Mouse (Mus musculus): ENCODE measurements around the gene Apba2.

DNA sequence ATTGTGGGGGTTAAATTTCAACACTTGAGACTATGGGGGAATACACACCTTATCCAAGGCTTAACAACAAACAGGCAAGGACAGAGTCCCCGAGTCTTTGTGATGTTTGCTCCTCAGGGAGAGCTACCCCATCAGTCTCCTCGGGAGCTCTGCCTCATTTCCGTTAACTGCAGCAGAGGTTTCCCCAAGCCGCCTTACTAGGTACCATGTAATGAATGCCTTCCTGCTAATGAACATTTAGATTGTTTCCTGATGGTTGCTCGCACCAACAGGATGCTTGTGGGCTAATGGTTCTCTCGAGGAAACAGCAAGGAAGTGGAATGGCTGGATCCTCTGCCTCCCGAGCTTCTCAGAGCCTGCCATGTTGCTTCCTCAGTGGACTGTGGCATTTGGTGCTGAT lies 155.3 kb downstream of the Apba2 start:
- TF ChIP-seq CTCF (IDR thresholded peaks at IDR 0.05; ENCODE audit: insufficient read depth, low read length), result no peak
- TF ChIP-seq POLR2A (IDR thresholded peaks at IDR 0.05; ENCODE audit: borderline replicate concordance, extremely low read depth, low read depth, low read length), result no peak

Measured in lung, adult 2 months (tissue).